Mouse (Mus musculus) MEL (cell line): ENCODE data around the gene Cyp4f13. TPM values are rescaled to one million over a fixed set of nuclear protein-coding genes. Genes with fewer than 3 reads are reported as not detected.

Experiments
- DNase-seq: peaks from one replicate; pipeline ENCODE4 v3.0.0; 2011; ENCODE audit warnings: low read depth, low spot score
- H3K27ac ChIP-seq: 2 replicates; pipeline ENCODE4 v1.5.1; 2012; ENCODE audit warnings: low read depth, mild to moderate bottlenecking, control low read depth, low read length, moderate library complexity; ENCODE audit not compliant: control insufficient read depth
- H3K27me3 ChIP-seq, 2 experiments: fragments of 150-350 bp in 1 of 2; sonication (generic) in 1 of 2; 2 replicates each; pipeline ENCODE4 v1.6.1; 2012; ENCODE audit warnings: low read length in 2 of 2, mild to moderate bottlenecking in 2 of 2, improper control_type of control experiment in 1 of 2, moderate library complexity in 1 of 2; ENCODE audit not compliant: insufficient read depth in 2 of 2, control insufficient read depth in 1 of 2
- H3K36me3 ChIP-seq, 2 experiments: 2 replicates each; pipeline ENCODE4 v1.6.1; 2012 to 2014; ENCODE audit warnings: low read length in 2 of 2, improper control_type of control experiment in 1 of 2, inconsistent platforms in 1 of 2, mild to moderate bottlenecking in 1 of 2; ENCODE audit not compliant: insufficient read depth in 2 of 2, control insufficient read depth in 1 of 2
- H3K4me1 ChIP-seq, 2 experiments: fragments of 150-350 bp in 1 of 2; sonication (generic) in 1 of 2; 2 replicates each; pipeline ENCODE4 v1.6.1; 2012; ENCODE audit warnings: low read length in 2 of 2, improper control_type of control experiment in 1 of 2, mild to moderate bottlenecking in 1 of 2; ENCODE audit not compliant: insufficient read depth in 2 of 2, control insufficient read depth in 1 of 2
- H3K4me3 ChIP-seq, 2 experiments: fragments of 150-350 bp in 1 of 2; sonication (generic) in 1 of 2; 2 replicates each; pipeline ENCODE4 v1.5.1; 2012; ENCODE audit warnings: low read depth in 2 of 2, low read length in 2 of 2, mild to moderate bottlenecking in 2 of 2, moderate library complexity in 2 of 2, control low read depth in 1 of 2, improper control_type of control experiment in 1 of 2; ENCODE audit not compliant: control insufficient read depth in 1 of 2, insufficient read depth in 1 of 2
- H3K79me2 ChIP-seq: 2 replicates; pipeline ENCODE4 v1.6.1; 2012; ENCODE audit warnings: mild to moderate bottlenecking, low read length, moderate library complexity; ENCODE audit not compliant: control insufficient read depth, poor library complexity, insufficient read depth
- H3K9ac ChIP-seq: 2 replicates; pipeline ENCODE4 v1.6.1; 2012; ENCODE audit warnings: low read depth, mild to moderate bottlenecking, control low read depth, low read length, moderate library complexity; ENCODE audit not compliant: control insufficient read depth, poor library complexity, severe bottlenecking
- H3K9me3 ChIP-seq: fragments of 150-350 bp; sonication (generic); replicated peaks from 2 replicates; pipeline ENCODE4 v1.6.1; 2012; ENCODE audit warnings: mild to moderate bottlenecking, low read length, improper control_type of control experiment, moderate library complexity; ENCODE audit not compliant: insufficient read depth
- ELF1 ChIP-seq: IDR thresholded peaks from 2 replicates; pipeline ENCODE4 v1.6.1; 2014; ENCODE audit warnings: low read depth, mild to moderate bottlenecking, inconsistent platforms, low read length, improper control_type of control experiment, moderate library complexity
- GABPA ChIP-seq: IDR thresholded peaks from 2 replicates; pipeline ENCODE4 v1.6.1; 2012; ENCODE audit warnings: low read depth, mild to moderate bottlenecking, inconsistent platforms, low read length, improper control_type of control experiment, moderate library complexity
- HCFC1 ChIP-seq: IDR thresholded peaks from 2 replicates; pipeline ENCODE4 v1.6.1; 2012; ENCODE audit warnings: low read depth, mild to moderate bottlenecking, inconsistent platforms, low read length, improper control_type of control experiment, moderate library complexity
- KAT2A ChIP-seq: conservative IDR thresholded peaks from 2 replicates; pipeline ENCODE4 v1.6.1; 2012; ENCODE audit warnings: low read depth, low read length, improper control_type of control experiment, inconsistent platforms
- MAFK ChIP-seq: IDR thresholded peaks from 2 replicates; pipeline ENCODE4 v1.6.1; 2011; ENCODE audit warnings: low read depth, mild to moderate bottlenecking, low read length, improper control_type of control experiment, borderline replicate concordance
- NELFE ChIP-seq: IDR thresholded peaks from 2 replicates; pipeline ENCODE4 v1.6.1; 2011; ENCODE audit warnings: low read depth, low read length, improper control_type of control experiment
- POLR2A ChIP-seq, 2 experiments: IDR thresholded peaks; 2 replicates each; pipeline ENCODE4 v1.6.1; 2011 to 2012; ENCODE audit warnings: low read length in 2 of 2, mild to moderate bottlenecking in 2 of 2, control low read depth in 1 of 2, improper control_type of control experiment in 1 of 2, low read depth in 1 of 2, moderate library complexity in 1 of 2; ENCODE audit not compliant: control insufficient read depth in 1 of 2, insufficient read depth in 1 of 2, poor library complexity in 1 of 2
- POLR2AphosphoS5 ChIP-seq: IDR thresholded peaks from 2 replicates; pipeline ENCODE4 v1.6.1; 2012; ENCODE audit warnings: low read depth, borderline replicate concordance, mild to moderate bottlenecking, inconsistent platforms, low read length, moderate library complexity, mixed read lengths
- USF2 ChIP-seq, 2 experiments: IDR thresholded peaks; 2 replicates each; pipeline ENCODE4 v1.6.1; 2011 to 2012; ENCODE audit warnings: improper control_type of control experiment in 2 of 2, low read length in 2 of 2, borderline replicate concordance in 1 of 2, inconsistent platforms in 1 of 2, low read depth in 1 of 2, mild to moderate bottlenecking in 1 of 2; ENCODE audit not compliant: insufficient read depth in 1 of 2
- polyA plus RNA-seq, 2 experiments: library from polyadenylated mRNA; stranded (reverse) in 1 of 2; unstranded in 1 of 2; fragments of >175 nt in 1 of 2; fragments of >200 nt in 1 of 2; gene quantifications; 2 replicates each; pipeline versions ENCODE4 v1.2.1 to v1.2.4; 2012; ENCODE audit warnings: low replicate concordance in 2 of 2, low read depth in 1 of 2; ENCODE audit not compliant: insufficient read length in 2 of 2, insufficient read depth in 1 of 2, missing spikeins in 1 of 2
- total RNA-seq: library from RNA; depleted of rRNA; stranded (reverse); fragments of 300-350 nt; gene quantifications from 2 replicates; pipeline ENCODE4 v1.2.3, GENCODE M21; 2012

Cyp4f13 gene
- total and polyA plus RNA-seq, 3 experiments: 9.7 to 19.3 TPM; not detected in 1

DNA sequence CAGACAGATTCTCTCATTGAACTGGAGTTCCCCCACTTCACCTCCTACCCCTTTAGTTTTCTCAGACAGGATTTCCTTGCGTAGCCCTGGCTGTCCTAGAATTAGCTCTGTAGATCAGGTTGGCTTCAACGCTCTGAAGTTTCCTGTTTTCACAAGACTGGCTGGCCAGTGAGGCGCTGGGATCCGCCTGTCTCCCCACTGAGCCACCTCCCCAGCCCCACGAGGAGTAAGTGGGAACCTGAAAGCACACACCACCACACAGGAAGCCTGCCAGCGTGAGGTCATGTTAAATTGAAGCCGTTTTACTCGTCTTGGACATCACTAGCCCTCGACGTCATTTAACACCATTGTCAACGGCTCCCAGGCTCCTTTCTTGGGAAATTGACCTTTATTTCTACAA, 3.8 kb upstream of the Cyp4f13 start:
- H3K9ac ChIP-seq: no peak overlapping the region
- no peak overlapping the region for H3K4me3 ChIP-seq
- no peak for TF ChIP-seq MAFK
- no peaks in the 10 kb centered on the region for H3K79me2 ChIP-seq
- H3K27ac ChIP-seq: no peak overlapping the region
- no peaks in the 10 kb centered on the region for H3K9me3 ChIP-seq
- peaks cover 0 to 5% of the 10 kb centered on the region in 2 experiments; a peak in 1 of 4 replicates for H3K4me1 ChIP-seq
- DNase-seq: no peak
- H3K36me3 ChIP-seq: peaks cover 0 to 3% of the 10 kb centered on the region in 2 experiments; a peak in 2 of 4 replicates
- H3K27me3 ChIP-seq: no peaks in the 10 kb centered on the region

DNA sequence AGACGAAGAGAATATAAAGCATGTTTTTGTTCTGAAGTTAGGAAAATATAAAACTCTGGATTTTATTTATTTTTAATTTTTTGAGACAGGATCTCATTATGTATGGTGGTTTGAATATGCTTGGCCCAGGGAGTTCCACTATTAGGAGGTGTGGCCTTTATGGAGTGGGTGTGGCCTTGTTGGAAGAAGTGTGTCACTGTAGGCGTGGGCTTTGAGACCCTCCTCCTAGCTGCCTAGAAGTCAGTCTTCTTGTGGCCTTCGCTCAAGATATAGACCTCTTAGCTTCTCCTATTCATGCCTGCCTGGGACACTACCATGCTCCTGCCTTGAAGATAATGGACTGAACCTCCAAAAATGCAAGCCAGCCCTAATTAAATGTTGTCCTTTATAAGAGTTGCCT, 2.9 kb upstream of the Cyp4f13 start:
- Histone ChIP-seq H3K27me3 (no peaks in the 10 kb centered on the region), H3K79me2 (no peaks in the 10 kb centered on the region), H3K27ac (no peak overlapping the region), H3K9ac (no peak overlapping the region), H3K9me3 (no peaks in the 10 kb centered on the region), H3K4me3 (no peak overlapping the region), H3K4me1 (peaks cover 0 to 5% of the 10 kb centered on the region in 2 experiments; a peak in 1 of 4 replicates), H3K36me3 (peaks cover 0 to 3% of the 10 kb centered on the region in 2 experiments; a peak in 2 of 4 replicates)
- peak; percentile 24 for DNase-seq
- TF ChIP-seq POLR2A (IDR thresholded peaks at IDR 0.05; ENCODE audit: control insufficient read depth in 1 of 2, insufficient read depth in 1 of 2, low read depth in 1 of 2, low read length in 2 of 2, poor library complexity in 1 of 2): no peak
- no peak for TF ChIP-seq POLR2AphosphoS5

GRCm38 (mm10) chr17:32946716-32947115, 486 bp downstream of the Cyp4f13 start:
- Histone ChIP-seq H3K4me1 (peaks cover 0 to 5% of the 10 kb centered on the region in 2 experiments; a peak in 1 of 4 replicates), H3K4me3 (peak overlapping the region; percentile 69 to 79), H3K9ac (peak overlapping the region; percentile 76), H3K9me3 (no peaks in the 10 kb centered on the region), H3K36me3 (peaks cover 0 to 3% of the 10 kb centered on the region in 2 experiments; a peak in 2 of 4 replicates), H3K27me3 (no peaks in the 10 kb centered on the region), H3K79me2 (no peaks in the 10 kb centered on the region), H3K27ac (peak overlapping the region; percentile 82)
- TF ChIP-seq ELF1 (no peak), HCFC1 (no peak), GABPA (no peak), NELFE (no peak), USF2 (IDR thresholded peaks at IDR 0.05; ENCODE audit: borderline replicate concordance in 1 of 2, insufficient read depth in 1 of 2, low read depth in 1 of 2, low read length in 2 of 2) (no peak), MAFK (no peak), KAT2A (no peak)
- DNase-seq: no peak
